Mouse (Mus musculus) cortical plate, adult 2 months (tissue): ENCODE data around the gene Bcas3.

Source experiments
- CTCF ChIP-seq: fragments of 200-500 bp; IDR thresholded peaks from 2 replicates; pipeline ENCODE4 v1.5.1; 2011; ENCODE audit warnings: mild to moderate bottlenecking, control low read depth, low read length; ENCODE audit not compliant: insufficient read depth; ENCODE audit errors: extremely low read depth
- POLR2A ChIP-seq: fragments of 200-500 bp; IDR thresholded peaks from 2 replicates; pipeline ENCODE4 v1.6.1; 2011; ENCODE audit warnings: mild to moderate bottlenecking, low read length, control low read depth; ENCODE audit not compliant: insufficient read depth; ENCODE audit errors: extremely low read depth

GRCm38 (mm10) chr11:85367823-85368222, 14.9 kb downstream of the Bcas3 start:
- no peak for TF ChIP-seq CTCF
- TF ChIP-seq POLR2A = no peak
